Mouse (Mus musculus): ENCODE data around the gene Kif26a. TPM values are rescaled to one million over a fixed set of nuclear protein-coding genes. Genes with fewer than 3 reads are reported as not detected.

The Kif26a gene
- total RNA-seq, 2 experiments from 2014 or later: 3.6 to 3.7 TPM

GRCm38 (mm10) chr12:112215545-112215944 is 69.5 kb downstream of the Kif26a start:
- intact Hi-C loops (cut with DNase I): loop anchor here (5.0 kb wide), 1 partner anchor 113 kb away; no protein-coding TSS in a partner anchor
- Histone ChIP-seq H3K4me3 (no peak overlapping the region), H3K27ac (no peak overlapping the region)
- DNase-seq: no peak
- no peak for TF ChIP-seq CTCF (IDR thresholded peaks at IDR 0.05)

- no peak overlapping the region for H3K27ac ChIP-seq
- no peak overlapping the region for H3K4me3 ChIP-seq
- DNase-seq: no peak
- no peak for TF ChIP-seq CTCF (IDR thresholded peaks at IDR 0.05)
- intact Hi-C loops (cut with DNase I): loop anchor here (5.0 kb wide), 1 partner anchor 115 kb away; no protein-coding TSS in a partner anchor
Measured at GRCm38 (mm10) chr12:112217021-112217420, 71.0 kb downstream of the Kif26a start.

GRCm38 (mm10) chr12:112217681-112218080 is 71.7 kb downstream of the Kif26a start:
- Histone ChIP-seq H3K27ac (no peak overlapping the region), H3K4me3 (no peak overlapping the region)
- no peak for DNase-seq
- intact Hi-C loops (cut with DNase I): loop anchor here (5.0 kb wide), 1 partner anchor 115 kb away; no protein-coding TSS in a partner anchor
- TF ChIP-seq CTCF (IDR thresholded peaks at IDR 0.05): no peak

GRCm38 (mm10) chr12:112221290-112221689 is 75.3 kb downstream of the Kif26a start:
- no peak for DNase-seq
- intact Hi-C loops (cut with DNase I): no loop called here
- H3K27ac ChIP-seq: no peak overlapping the region
- no peak for TF ChIP-seq CTCF (IDR thresholded peaks at IDR 0.05)
- no peak overlapping the region for H3K4me3 ChIP-seq

DNA sequence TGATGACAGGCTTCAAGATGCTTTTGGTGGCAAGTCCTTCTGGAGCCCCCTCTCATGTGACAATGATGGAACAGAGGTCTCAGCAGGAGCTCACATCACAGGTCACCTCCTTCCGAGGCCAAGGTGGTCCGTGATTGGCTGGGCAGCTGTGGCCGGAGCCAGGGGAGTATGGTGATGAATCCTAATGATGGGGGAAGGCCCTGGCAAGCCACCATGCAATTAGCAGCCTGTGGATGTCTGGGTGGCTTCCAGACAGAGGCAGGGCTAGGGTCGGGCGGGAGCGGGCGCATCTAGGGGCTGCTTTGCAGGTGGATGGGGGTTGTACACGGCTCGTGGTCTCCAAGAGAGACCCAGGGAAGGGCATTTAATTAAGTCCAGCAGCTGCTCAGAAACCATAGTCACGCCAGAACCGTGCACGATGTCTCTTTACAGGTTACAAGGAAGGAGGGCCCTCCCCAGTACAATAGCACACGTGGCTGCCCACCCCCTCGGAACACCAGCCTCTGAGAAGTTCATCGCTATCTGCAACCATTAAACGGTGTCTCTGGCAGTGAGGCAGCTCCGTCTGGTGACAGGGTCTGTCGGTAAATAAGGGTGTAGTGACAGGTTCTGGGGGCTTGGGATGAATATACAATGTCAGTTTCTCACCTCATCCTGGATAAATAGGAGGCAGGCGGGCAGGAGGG is 75.9 kb downstream of the Kif26a start:
- Histone ChIP-seq H3K4me3 (no peak overlapping the region), H3K27ac (no peak overlapping the region)
- intact Hi-C loops (cut with DNase I): no loop called here
- DNase-seq: no peak
- no peak for TF ChIP-seq CTCF (IDR thresholded peaks at IDR 0.05)

DNA sequence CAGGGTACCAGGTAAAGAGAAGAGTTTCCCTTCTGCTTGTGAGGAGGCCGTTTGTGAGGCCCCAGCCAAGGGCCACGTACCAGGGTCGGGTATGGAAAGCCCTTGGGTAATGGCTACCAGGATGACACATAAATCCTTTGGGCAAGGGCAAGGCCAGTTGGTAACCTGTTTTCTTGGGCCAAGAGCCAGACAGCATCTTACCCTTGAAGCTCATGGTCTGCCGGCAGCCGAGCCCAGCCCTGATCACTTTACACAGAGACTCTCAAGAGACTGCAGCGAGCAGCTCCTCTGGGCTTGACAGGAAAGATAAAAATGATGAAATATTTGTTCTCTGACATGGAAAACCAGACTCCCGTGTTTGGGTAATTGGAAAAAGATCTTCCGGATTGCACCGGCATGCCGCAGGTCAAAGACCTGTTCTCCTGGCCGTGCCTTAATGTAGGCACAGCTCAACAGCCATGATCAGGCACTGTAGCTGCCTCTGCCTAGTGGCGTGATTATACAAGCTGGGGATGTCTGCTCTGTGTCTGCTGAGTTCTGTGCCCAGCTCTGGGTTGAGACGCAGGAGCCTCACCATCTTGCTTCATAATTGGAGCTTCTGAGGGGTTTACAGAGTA is 77.8 kb downstream of the Kif26a start:
- no peak for DNase-seq
- H3K4me3 ChIP-seq: no peak overlapping the region
- H3K27ac ChIP-seq: no peak overlapping the region
- TF ChIP-seq CTCF (IDR thresholded peaks at IDR 0.05): no peak
- intact Hi-C loops (cut with DNase I): no loop called here

- no peak for TF ChIP-seq CTCF (IDR thresholded peaks at IDR 0.05)
- intact Hi-C loops (cut with DNase I): no loop called here
- DNase-seq: no peak
- H3K4me3 ChIP-seq: no peak overlapping the region
- no peak overlapping the region for H3K27ac ChIP-seq
Measured at GRCm38 (mm10) chr12:112226238-112226637, 80.2 kb downstream of the Kif26a start.

DNA sequence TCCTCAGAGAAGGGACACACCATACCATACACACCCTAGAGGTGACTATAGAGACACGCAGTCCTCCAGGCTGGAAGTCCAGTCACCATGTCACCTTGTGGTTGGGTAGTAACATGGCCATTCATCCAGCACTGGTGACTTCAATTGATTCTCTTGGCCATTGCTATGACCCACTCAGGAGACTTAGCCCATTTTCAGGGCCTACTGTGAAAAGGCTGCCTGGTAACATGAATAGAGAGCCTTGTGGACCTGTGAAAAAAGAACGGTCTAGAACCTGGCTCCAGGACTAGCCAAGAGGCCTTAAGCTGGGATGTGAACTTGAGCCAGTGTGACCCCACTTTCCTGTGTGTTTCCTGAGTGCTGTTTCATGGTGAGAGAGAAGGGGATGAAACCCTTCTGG is 80.6 kb downstream of the Kif26a start:
- intact Hi-C loops (cut with DNase I): no loop called here
- no peak for DNase-seq
- TF ChIP-seq CTCF (IDR thresholded peaks at IDR 0.05): no peak
- Histone ChIP-seq H3K27ac (no peak overlapping the region), H3K4me3 (no peak overlapping the region)

- Histone ChIP-seq H3K4me3 (no peak overlapping the region), H3K27ac (no peak overlapping the region)
- no peak for TF ChIP-seq CTCF (IDR thresholded peaks at IDR 0.05)
- no peak for DNase-seq
- intact Hi-C loops (cut with DNase I): no loop called here
Measured at GRCm38 (mm10) chr12:112229084-112229483, 83.1 kb downstream of the Kif26a start.

- Histone ChIP-seq H3K27ac (no peak overlapping the region), H3K4me3 (no peak overlapping the region)
- no peak for TF ChIP-seq CTCF (IDR thresholded peaks at IDR 0.05)
- no peak for DNase-seq
- intact Hi-C loops (cut with DNase I): no loop called here
Measured at GRCm38 (mm10) chr12:112230196-112230595, 84.2 kb downstream of the Kif26a start.

Small RNAs within 50 kb of the gene (microRNA-seq; reads per million reads assigned to microRNA genes)
- 256 reads per million, percentile 59 among the genes with 10 or more reads in this experiment for gene Mir203
- not detected for gene Mir3073a
- not detected for gene Mir3073b

Other genes starting within 250 kb of the Kif26a start
- 1 to 10 TPM; 6.7 to 7.1 TPM for gene Ppp1r13b, start 238.1 kb upstream of the Kif26a start, total RNA-seq (2021)
- gene Atp5mpl, start 179.2 kb upstream of the Kif26a start, total RNA-seq (2021): 100 to 1,000 TPM; 684 to 874 TPM
- gene Tdrd9, start 174.6 kb upstream of the Kif26a start, total RNA-seq (2021): under 1 TPM; 0.20 to 0.41 TPM
- gene Rd3l, start 164.9 kb upstream of the Kif26a start, total RNA-seq (2021): not detected
- not detected for gene Aspg, start 39.5 kb upstream of the Kif26a start, total RNA-seq (2021)

All from gastrocnemius, adult 2 months (tissue).